Mouse (Mus musculus) thymus, postnatal 0 days (tissue): ENCODE measurements at regions not wholly inside any gene's neighbourhood (a gene's known extent, or its start where the extent isn't known, plus 50 kb on each side); places are given as distances from the start of the nearest gene placed in this dataset.

Experiments used
- DNase-seq: peaks from one replicate; pipeline ENCODE4 v3.0.0-alpha.2; 2015; ENCODE audit warnings: low spot score

DNA sequence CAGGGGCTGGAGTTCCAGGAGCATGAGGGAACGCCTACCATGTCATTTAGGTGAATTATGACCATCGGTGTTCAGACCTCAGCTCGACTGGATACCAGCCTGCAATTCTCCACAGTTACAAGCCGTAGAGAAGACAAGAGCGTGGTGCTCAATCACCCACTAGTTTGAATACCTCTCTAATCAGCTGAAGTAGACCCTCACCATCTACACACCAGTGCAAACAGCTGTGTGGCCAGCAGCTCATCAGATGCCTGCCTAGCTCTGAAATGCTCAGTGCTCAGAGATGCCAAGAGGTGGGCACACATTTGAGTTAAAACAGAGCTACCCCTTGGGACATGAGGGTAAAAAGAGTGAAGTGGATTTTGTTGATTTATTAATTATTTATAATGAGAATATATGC is 660.2 kb downstream of the Magi1 start:
- no peak for DNase-seq

DNA sequence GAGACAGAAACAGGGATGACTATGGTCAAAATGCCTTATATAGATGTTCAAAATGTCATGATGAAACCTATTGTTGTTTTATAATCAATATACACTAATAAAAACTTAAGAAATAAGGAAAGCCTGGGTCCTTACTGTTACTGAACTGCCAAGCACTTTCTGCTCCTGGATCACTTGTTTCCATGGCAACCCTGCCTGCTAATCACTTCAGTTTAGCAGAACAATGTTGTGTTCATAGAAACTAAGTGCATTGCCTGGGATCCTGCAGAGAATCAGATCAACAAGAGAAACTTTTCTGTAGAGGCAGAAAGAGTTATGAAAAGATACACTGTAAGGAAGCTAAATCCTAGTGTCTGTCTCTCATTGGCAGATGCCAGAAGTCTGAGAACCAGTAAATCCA is 666.8 kb downstream of the Magi1 start:
- no peak for DNase-seq

DNA sequence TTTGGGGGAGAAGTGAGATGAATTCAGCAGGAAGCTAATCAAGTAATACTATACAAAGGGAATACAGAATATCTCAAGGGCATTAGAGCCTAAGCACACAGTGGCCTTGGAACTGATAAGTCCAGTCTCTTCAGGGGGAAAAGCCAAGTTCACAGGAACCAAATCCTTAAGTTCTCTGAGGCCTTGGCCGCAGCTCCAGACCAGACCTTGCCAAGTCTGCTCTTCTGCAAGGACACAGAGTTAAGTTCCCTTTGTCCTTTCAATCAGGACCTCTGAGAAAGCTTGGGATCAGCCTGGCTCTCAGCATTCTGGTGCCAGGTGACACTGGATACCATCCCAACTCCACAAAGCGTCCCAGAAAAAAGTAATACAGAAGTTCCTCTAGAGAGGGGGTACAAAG is 657.1 kb upstream of the Adamts9 start:
- DNase-seq: no peak

DNA sequence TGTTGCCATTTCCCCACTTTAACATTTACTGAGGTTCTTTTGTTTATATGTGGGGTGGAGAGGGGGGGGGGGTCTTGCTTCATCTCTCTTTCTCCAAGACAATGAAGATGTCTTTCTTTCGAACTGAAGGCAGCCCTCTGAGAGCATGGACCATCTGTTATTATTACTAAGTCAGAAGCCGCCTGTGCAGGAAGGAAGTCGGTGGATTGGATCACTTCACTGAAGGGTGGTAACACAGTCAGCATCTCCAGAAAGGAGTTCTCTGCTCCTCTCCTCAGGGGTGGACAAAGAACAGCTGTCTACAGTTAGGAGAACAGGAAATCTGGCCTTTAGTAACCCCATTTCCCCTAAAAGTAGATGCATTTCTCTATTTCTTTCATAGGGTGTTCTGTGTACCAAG is 656.1 kb upstream of the Adamts9 start:
- DNase-seq: no peak

DNA sequence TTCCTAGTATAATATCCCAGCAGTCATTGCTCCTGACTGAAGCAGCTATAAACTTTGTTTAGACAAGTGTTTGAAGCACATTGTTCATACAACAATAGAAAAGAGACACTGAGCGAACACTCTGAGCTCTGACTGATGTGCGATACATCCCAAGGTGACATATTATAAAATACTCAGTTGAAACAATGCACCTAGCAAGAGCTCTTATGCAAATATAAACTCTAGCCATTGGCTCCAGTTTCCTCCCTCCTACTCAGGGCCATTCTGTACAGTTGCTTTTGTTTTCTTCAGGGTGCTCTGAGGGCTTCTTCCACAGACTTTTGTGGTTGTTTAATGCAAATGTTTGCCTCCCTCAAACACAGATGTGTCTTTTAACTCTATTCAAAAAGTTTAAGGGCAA is 646.6 kb upstream of the Adamts9 start:
- no peak for DNase-seq

DNA sequence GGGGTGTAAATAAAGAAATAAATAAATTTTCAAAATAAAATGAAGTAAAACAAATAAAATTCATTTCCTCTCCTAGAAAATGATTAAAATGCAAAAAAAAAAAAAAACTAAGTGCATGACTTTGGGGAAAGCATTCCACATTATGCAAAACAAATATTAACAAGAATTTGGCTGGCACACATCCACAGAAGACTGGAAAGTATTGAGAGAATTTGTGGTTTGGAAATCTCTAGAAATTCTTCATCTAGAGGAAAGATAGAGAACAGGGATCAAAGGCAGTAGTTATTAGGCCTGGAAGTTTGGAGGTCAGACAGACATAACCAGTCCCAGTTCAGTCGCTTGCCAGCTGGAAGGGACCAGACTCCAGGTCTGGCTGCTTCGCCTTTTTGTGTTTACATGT is 643.6 kb upstream of the Adamts9 start:
- no peak for DNase-seq

DNA sequence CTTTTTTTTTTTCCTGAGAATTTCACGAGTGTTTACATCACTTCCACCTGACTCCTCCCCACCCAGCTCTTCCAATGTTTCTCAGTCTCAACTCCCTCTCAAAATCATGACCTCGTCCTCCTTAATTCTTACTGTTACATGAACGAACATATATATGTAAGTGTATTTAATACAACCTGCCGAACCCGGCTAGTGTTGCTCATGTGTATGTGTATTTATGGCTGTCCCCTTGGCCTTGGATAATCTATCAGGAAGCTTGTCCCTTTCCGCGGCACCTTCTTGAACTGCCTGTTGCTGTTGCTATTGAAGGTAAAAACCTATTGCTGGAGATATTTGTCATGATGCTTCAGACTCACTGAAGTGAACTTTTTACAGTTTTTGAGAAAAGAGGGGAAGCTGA is 637.8 kb upstream of the Adamts9 start:
- DNase-seq: no peak

DNA sequence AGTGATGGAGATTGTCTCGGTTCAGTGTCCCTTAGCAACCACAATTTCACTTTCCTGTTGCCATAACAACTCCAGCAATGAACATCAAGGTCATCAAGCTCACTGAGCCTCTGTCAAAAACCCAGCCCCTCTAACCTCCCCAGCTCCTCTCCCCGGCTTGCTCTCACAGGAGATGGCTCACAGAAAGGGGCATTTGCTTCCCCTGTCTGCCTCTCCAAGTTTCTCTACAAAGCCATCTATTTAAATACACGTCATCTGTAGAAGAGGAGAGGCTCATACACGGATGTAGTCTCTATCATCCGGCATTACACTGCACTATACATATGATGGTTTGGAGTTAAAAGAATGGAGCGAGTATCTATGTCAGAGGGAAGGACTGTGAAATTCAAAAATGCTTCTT is 637.4 kb upstream of the Adamts9 start:
- no peak for DNase-seq

DNA sequence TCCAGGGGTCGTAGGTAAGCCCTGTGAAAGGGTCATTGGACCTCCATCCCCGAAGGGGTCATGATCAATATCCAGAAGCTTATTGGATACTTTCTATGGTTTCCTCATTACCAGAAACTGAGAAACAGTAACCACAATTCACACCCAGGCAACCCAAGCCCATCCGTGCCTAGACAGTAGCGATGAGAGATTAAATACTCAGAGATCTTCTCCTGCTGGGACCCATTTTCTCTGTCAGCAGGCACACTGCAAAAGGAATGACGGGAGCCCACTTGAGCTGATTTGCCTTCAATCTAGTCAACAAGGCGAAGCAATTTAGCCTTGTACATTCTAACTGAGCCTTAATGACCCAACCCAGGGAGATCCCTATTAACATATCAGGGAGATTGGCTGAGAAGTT is 632.0 kb upstream of the Adamts9 start:
- DNase-seq: no peak

DNA sequence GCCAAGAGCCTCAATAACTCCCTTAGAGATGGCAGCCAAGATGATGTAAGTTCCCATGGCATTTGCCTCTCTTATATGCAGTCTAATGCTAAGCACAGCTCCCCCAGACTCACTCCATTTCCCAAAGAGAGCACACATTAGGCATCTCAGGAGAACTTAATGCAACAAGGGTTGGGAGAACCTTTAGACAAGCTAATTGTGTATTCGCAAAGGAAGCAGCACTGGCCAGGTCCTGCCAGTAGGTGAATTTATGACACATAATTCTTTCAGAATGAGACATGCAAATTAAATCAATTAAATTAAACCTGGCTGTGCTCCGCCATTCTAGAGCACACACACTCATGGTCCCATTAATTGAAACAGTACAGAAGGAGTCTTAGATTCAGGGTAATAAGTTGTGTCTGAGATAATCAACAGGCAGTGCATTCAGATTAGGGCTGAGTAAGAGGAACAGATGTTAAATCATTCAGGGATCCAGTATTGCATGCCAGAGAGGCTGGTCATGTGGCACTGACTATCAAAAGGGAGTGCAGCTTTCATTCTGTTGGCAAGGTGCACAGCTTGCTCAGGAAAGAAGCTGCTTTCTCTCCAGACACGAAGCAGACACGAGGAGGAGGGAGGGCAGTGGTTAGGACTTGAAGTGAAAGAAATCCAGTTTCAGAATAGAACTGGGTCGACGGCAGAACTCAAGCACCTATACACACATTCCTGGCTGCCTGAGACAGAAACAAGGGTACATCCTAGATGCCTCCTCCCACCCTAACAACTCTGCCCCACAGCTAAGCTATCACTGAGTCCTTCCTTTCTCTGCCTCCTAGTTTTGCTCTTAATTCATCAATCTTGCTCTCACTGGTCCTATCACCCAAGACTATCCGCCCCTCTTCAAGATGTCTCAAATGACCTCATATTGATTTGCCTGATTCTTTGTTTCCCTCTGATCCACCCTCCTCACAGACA is 630.7 kb upstream of the Adamts9 start:
- DNase-seq: no peak

DNA sequence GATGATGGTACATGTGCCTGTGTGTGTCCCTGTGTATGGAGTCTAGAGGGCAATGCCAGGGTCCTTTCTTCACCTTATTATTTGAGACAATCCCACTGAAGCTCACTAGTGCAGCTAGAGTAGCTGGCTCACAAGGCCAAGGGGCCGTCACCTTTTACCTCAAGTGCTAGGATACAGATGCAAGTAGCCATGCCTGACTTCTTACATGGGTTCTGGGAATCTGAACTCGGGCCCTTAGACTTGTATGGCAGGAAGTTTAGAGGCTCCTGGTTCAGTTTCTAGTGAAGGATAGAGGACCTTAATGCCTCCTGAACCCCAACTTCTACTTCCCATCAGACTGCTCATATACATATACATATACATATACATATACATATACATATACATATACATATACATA is 626.6 kb upstream of the Adamts9 start:
- DNase-seq: no peak

DNA sequence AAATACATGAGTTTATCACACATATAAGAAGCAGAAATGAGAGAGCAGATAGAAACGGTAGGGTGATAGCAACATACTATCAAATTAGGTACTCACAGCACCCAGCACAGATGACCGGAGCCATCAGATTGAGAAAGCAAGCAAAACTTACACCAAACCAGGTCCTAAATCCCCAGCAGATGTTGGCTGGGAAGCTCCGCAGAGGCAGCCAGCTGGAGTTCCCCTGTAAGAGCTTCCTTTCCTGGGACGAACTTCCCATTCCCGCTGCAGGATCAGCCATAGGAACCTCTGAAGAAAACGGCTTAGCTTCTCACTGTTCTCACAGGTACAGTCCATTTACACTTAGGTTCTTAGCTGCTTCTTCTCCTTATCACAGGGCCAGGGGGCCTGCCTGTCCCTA is 625.9 kb upstream of the Adamts9 start:
- DNase-seq: no peak

DNA sequence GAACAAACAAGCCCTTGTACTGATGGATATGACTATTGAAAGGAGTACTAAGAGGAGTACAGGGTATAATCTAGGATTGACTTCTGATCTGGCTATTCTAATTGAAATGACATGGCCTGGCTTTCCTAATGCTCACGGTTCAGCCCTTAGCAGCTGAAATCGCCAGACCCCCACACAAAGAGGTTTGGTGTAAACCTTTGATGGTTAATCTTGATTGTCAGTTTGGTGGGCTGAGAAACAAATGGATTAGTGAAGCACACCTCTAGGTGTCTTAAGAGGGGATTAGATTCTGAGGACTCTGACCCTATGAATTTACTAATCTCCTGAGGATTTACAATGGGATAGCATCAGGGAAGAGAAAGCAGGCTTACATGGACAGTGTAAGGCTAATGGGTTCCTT is 623.4 kb upstream of the Adamts9 start:
- DNase-seq: no peak

DNA sequence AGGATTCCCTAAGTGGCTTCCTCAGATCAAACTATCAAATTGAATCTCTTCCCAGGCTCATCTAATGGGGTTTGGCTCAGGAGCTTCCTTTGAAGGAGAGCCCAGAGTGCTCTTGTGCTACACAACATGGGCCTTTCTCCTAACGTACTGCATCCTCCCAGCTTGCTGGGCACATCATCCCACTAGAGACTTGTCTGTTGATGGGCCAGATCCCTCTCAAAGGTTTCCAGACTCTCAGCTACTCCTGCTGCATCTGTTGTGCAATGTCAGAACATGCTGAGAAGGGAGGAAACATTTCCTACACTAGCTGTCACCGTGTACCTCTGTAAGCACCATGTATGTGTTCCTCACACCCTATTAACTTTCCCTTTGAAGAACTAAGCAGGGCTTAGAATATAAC is 605.0 kb upstream of the Adamts9 start:
- no peak for DNase-seq

DNA sequence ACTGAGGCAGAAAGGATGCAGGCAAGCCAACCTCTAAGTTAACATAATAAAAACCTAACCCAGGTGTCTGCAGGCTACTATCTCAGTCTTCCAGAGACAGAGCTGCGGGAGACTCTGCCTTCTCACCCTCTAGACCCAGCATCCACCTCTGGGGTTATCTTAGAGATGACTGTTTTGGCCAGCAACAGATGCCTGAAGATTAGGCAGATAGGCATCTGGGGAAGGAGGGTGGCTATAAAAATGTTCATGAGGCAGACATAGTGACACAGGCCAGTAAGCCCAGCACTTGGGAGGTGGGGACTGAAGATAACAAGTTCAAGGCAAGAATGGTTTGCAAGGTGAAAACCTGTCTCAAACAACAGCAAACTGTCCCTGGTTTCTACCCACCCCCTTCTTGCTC is 601.0 kb upstream of the Adamts9 start:
- no peak for DNase-seq

DNA sequence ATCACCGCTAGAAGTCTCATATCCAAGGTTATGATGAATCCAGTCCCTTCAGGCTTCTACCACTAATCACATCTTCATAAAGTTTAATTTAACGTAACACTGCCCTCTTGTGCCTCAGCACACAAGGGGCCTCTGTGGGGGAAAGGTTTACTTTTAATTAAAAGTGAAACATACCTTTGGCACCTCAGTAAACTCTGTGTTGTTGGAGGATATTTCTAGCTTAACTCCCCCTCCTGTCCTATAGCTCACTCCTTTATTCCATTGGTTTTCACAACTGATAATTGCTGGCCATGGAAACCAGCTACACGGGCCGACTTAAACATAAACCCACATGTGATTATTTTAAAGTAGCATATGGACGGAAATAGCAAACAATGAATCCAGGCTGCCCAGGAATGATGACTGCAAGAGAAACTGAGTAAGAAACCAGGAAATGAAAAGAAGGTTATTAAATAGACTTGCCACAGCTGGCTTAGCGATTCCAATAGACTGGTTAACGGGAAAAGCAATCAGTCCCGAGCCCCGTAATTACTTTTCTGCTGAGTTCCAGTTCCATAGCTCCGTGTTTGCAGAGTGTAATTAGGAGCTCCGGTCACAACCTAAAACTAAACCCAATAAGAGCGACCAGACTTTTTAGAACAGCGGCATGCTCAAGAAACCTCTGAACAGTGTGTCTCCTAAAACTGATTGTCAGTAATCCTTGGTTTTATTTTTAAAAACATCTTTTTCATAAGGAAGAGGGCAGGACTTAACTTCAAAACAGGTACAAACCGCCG is 600.2 kb upstream of the Adamts9 start:
- no peak for DNase-seq

DNA sequence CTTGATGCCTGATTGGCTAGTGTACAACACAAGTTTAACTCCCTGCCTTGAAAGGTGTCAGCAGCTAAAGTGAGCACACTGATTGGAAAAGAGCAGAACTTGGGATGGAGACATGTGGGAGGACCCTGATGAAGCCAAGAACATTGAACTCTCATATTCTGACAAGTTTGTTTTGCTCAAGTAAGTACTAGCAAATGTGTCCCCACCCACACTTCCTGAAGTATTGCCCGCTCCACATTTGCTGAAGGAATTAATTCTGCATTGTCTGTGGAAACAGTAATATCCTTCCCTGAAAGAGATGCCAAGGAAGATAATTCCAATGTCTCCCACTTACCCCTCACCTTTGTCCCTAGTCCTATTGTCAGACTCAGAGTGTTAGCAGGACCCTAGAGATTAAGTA is 596.3 kb upstream of the Adamts9 start:
- no peak for DNase-seq

DNA sequence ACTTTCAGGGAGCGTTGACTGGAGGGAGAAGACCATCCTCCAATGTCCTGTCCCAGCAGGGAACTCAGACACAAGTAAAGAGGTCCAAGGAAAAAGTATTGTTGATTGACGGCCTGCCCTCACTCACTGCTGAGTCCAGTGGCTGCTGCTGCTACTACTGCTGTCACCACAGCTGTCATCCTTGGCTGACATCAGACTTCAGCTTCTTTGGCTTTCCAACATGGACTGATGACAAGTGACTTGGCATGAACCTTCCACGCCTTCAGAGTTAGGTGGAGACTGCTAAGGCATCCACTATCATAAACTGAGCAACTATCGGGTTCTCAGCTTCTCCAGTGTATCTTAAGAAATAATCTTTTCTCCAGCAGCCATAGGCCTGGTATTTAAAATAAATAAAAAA is 595.9 kb upstream of the Adamts9 start:
- DNase-seq: no peak

DNA sequence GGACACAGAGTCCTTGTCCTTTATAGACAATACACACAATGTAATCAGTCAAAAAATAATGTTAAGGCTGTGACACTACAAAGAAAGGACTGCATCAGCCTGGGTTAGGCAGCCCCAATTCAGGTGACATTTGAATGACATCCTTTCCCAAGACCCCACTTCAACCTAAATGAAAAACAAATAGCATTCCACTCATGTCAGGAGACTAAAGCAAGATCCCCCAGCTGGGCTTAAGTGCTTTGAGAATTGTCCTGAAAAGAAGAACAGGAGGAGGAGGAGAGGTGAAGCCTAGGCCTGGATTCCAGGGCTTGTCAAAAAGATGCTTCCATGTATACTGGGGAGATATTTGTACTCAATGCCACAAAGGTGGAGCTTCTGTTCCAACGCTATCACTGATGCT is 594.7 kb upstream of the Adamts9 start:
- no peak for DNase-seq

DNA sequence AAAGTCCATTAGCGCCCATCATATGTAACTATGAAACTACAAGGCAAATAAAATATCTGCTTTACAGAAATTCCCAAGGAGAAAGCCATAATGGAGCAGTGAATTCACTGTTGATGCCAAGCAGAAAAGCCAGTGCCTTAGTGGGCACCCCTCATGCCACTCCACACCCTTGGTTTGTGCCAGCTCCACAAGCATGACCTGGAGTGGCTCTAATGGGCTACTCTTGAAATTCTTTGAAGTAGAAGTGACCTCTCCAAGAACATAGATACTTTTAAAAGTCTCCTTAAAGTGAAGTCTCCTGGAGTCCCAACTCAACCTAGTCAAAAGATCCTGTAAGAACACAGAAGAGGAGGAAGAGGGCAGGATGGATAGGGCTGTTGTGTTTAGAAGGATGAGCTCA is 593.8 kb upstream of the Adamts9 start:
- DNase-seq: no peak

DNA sequence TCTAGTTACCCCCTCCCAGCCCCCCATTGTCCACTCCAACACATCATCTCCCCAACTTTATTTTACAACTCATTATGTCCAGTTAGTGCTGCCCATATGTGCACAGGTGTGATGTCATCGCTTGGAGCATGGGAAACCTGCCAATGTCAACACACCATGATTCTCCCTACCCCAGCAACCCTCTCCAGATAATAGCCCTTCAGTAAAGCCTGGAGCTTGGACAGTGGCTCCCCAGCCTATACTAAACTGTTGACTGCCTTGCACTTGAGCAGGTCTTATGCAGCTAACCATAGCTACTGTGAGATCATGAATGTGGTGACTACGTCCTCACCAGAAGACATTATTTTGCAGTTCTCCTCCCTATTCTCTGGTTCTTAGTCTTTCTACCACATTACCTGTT is 570.5 kb upstream of the Adamts9 start:
- no peak for DNase-seq

DNA sequence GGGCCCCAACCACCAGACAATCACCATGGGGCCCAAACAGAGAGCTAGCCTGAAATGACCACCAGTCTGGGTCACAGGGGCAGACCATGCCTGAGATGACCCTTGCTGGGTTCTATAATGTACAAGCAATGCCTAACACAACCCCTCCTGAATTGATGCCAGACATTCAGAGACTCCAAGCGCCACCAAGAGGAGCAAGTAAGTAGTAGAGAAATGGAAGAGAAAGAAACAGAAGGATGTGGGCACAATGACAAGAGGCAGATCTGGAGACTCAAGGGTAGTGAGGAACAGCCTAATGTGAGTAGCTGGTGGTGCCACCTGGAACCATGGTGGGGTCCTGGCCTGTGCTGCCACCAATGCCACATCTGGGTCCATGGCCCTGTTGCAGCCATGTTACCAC is 566.6 kb upstream of the Adamts9 start:
- DNase-seq: no peak

DNA sequence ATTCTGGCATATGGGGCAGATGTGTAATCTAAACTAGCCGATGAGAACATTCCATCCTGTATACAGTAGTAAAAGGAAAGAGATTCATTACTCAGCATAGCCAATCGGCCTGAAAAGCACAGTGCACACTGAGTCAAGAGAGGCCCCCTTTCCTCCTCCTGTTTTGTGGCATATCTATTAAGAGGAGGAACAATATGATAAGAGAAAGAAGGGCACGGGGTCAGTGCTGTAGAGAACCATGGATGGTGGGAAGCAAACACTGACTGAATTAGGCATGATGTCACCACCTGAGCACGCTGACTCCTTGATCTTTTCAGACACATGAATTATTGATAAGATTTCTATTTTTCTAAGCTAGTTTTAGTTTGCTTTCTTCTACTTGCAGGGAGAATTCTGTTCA is 554.5 kb upstream of the Adamts9 start:
- DNase-seq: no peak
